Mouse (Mus musculus) ES-Bruce4 (cell line): ENCODE measurements around the gene Zeb2.

Source experiments
- CTCF ChIP-seq: IDR thresholded peaks from one replicate; pipeline ENCODE4 v1.8.1; 2011; ENCODE audit warnings: low read depth, low read length
- EP300 ChIP-seq: IDR thresholded peaks from 2 replicates; pipeline ENCODE4 v1.6.1; 2011; ENCODE audit warnings: low read depth, low read length; ENCODE audit not compliant: insufficient read depth

- TF ChIP-seq EP300, result no peak
- no peak for TF ChIP-seq CTCF
These were observed 117.3 kb downstream of the Zeb2 start for GRCm38 (mm10) chr2:44999906-45000305.
